Mouse (Mus musculus): ENCODE measurements around the gene Plekhg1. TPM values are rescaled to one million over a fixed set of nuclear protein-coding genes. Genes with fewer than 3 reads are reported as not detected.

Gene Plekhg1
- polyA plus RNA-seq, 1 experiment from 2014 or later, result 6.0 TPM

DNA sequence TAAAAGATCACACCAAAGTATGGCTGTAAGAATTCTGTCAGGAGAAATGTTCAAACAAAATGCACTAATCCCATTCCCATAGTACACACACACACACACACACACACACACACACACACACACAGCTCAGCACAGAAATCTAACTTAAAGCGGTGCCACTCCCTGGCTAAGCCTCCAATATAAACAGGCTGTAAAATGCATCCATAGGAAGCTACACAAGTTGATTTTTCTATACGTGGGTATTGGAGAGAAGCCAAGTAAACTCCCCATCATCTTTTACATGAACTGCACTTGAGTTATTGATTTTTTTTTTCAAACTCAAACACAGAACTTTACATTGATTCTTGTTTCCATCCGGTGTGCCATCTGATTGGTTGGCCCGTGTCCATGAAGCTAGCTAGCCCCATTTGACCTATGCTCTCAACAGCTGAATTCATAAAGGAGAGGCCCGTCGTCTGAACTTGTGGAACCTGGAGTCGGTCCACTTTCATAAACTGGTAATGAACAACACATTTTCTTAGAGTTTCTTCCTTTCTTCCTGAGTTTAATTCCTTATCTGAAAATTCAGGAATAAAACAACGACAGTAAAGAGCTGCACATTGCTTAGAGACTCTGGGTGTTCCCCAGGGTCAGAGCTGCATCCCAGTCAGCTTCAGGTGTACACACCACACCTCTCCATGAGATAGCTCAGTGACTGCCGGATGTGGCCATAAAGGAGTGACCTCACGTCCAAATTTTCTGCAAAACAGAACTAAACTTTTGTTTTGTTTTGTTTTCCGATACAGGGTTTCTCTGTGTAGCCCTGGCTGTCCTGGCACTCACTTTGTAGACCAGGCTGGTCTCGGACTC, 39.7 kb upstream of the Plekhg1 start:
- Histone ChIP-seq H3K4me2 (replicated peaks; ENCODE audit: low read depth, low read length) (no peak overlapping the region), H3K4me3 (ENCODE audit: low read depth, low read length) (no peak overlapping the region), H3K4me1 (ENCODE audit: insufficient read depth, low read depth, low read length) (peaks cover 6% of the 10 kb centered on the region; the same call in 1 of the 2 replicates), H3K27ac (ENCODE audit: low read length) (no peak overlapping the region), H3K36me3 (ENCODE audit: insufficient read depth, low read length) (no peaks in the 10 kb centered on the region), H3K9ac (replicated peaks; ENCODE audit: low read depth) (no peak overlapping the region), H3K27me3 (replicated peaks; ENCODE audit: insufficient read depth, low read length) (no peaks in the 10 kb centered on the region), H3K9me3 (ENCODE audit: low read length) (no peaks in the 10 kb centered on the region)
- ATAC-seq, result no peak
- no peak for TF ChIP-seq EP300 (IDR thresholded peaks at IDR 0.05)
- no peak for TF ChIP-seq CTCF (IDR thresholded peaks at IDR 0.05)
- WGBS, result 36% methylated on average over 12 of the region's 12 CpGs
- no peak for DNase-seq (ENCODE audit: low spot score)

DNA sequence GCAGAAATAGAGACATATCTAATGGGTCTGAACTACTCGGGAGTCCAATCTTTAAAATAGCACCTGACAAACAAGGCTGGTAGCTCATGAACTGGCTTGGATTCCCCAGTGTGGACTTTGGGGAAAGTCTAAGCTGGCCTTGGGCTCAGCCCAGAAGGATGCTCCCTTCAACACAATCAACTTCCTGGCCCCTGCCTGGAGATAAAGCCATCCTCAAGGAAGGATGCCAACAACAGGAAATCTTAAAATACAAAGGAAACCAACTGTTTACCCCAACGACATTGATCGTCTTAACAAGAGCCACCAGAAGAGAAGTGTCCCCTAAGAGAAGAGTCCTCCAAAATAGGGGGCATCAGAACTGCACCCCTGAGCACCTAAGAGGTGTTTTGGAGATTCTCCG, 38.3 kb upstream of the Plekhg1 start:
- ATAC-seq, result peak; percentile 51; the same call in 1 of the 2 replicates
- Histone ChIP-seq H3K9me3 (ENCODE audit: low read length) (no peaks in the 10 kb centered on the region), H3K4me3 (ENCODE audit: low read depth, low read length) (no peak overlapping the region), H3K27me3 (replicated peaks; ENCODE audit: insufficient read depth, low read length) (no peaks in the 10 kb centered on the region), H3K9ac (replicated peaks; ENCODE audit: low read depth) (no peak overlapping the region), H3K4me2 (replicated peaks; ENCODE audit: low read depth, low read length) (no peak overlapping the region), H3K36me3 (ENCODE audit: insufficient read depth, low read length) (no peaks in the 10 kb centered on the region), H3K27ac (ENCODE audit: low read length) (no peak overlapping the region), H3K4me1 (ENCODE audit: insufficient read depth, low read depth, low read length) (peaks cover 4% of the 10 kb centered on the region; the same call in 1 of the 2 replicates)
- WGBS, result 72% methylated on average over 4 of the region's 4 CpGs
- DNase-seq (ENCODE audit: low spot score), result peak; percentile 29
- TF ChIP-seq CTCF (IDR thresholded peaks at IDR 0.05) (no peak), EP300 (IDR thresholded peaks at IDR 0.05) (peak; percentile 62; the same call in 1 of the 2 replicates)

DNA sequence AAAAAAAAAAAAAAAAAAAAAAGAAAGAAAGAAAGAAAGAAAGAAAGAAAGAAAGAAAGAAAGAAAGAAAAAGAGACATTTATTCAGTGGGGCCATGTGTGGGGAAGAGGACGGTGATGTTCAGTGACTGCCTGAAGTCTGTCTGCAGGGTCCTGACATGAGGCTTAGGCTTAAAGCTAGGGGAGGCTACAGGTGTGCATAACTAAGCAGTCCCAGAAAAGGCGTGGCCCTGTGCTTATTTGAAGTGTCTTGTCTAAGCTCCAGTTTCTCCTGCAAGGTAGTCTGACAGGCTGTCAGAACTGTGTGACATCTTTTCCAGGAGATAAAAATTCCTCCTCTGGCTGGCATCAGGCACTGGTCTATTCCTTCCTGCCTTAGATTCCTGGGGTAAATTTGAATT, 37.6 kb upstream of the Plekhg1 start:
- DNase-seq (ENCODE audit: low spot score), result peak; percentile 28

GRCm38 (mm10) chr10:3706231-3706630, 33.9 kb upstream of the Plekhg1 start:
- no peak overlapping the region for H3K27ac ChIP-seq (ENCODE audit: low read length)
- no peaks in the 10 kb centered on the region for H3K36me3 ChIP-seq (ENCODE audit: insufficient read depth, low read length)
- H3K4me1 ChIP-seq (ENCODE audit: insufficient read depth, low read depth, low read length), result no peaks in the 10 kb centered on the region
- TF ChIP-seq CTCF (IDR thresholded peaks at IDR 0.05), result no peak
- TF ChIP-seq EP300 (IDR thresholded peaks at IDR 0.05), result no peak
- DNase-seq (ENCODE audit: low spot score), result no peak
- no peak overlapping the region for H3K9ac ChIP-seq (replicated peaks; ENCODE audit: low read depth)
- ATAC-seq, result no peak
- no peak overlapping the region for H3K4me2 ChIP-seq (replicated peaks; ENCODE audit: low read depth, low read length)
- H3K27me3 ChIP-seq (replicated peaks; ENCODE audit: insufficient read depth, low read length), result no peaks in the 10 kb centered on the region
- 36% methylated on average over 4 of the region's 4 CpGs for whole genome bisulfite sequencing
- no peaks in the 10 kb centered on the region for H3K9me3 ChIP-seq (ENCODE audit: low read length)
- H3K4me3 ChIP-seq (ENCODE audit: low read depth, low read length), result no peak overlapping the region

More for the DNA sequence above, 37.6 kb upstream of the Plekhg1 start:
- no peak for ATAC-seq
- no peak overlapping the region for H3K27ac ChIP-seq (ENCODE audit: low read length)
- no peaks in the 10 kb centered on the region for H3K27me3 ChIP-seq (replicated peaks; ENCODE audit: insufficient read depth, low read length)
- H3K9me3 ChIP-seq (ENCODE audit: low read length), result no peaks in the 10 kb centered on the region
- peaks cover 4% of the 10 kb centered on the region; the same call in 1 of the 2 replicates for H3K4me1 ChIP-seq (ENCODE audit: insufficient read depth, low read depth, low read length)
- 72% methylated on average over 2 of the region's 2 CpGs for WGBS
- no peak overlapping the region for H3K4me2 ChIP-seq (replicated peaks; ENCODE audit: low read depth, low read length)
- TF ChIP-seq EP300 (IDR thresholded peaks at IDR 0.05) (no peak), CTCF (IDR thresholded peaks at IDR 0.05) (no peak)
- H3K36me3 ChIP-seq (ENCODE audit: insufficient read depth, low read length), result no peaks in the 10 kb centered on the region
- H3K9ac ChIP-seq (replicated peaks; ENCODE audit: low read depth), result no peak overlapping the region
- H3K4me3 ChIP-seq (ENCODE audit: low read depth, low read length), result no peak overlapping the region

DNA sequence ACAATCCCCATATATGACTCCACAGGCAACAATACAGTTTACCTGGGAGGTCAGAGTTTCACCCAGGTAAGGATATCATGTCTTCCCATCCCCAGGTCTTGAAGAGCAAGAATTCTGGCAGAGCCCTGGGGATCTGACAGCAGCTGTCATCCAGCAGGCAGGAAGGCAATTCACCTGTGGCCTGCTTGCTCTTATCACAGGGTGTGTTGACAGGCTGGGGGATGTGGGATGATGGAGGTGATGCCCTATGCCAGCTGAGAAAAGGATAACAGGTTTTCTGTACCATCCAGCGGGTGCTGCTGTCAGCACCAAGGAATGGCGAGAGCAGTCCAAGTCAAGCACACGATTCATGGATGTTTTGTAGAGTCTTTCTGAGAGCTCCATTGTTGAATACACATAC, 30.1 kb upstream of the Plekhg1 start:
- Histone ChIP-seq H3K9me3 (ENCODE audit: low read length) (0 out of 2 replicates have a peak, but pooled peaks cover 6% of the 10 kb centered on the region), H3K27ac (ENCODE audit: low read length) (no peak overlapping the region), H3K4me3 (ENCODE audit: low read depth, low read length) (no peak overlapping the region), H3K4me1 (ENCODE audit: insufficient read depth, low read depth, low read length) (no peaks in the 10 kb centered on the region), H3K4me2 (replicated peaks; ENCODE audit: low read depth, low read length) (no peak overlapping the region), H3K9ac (replicated peaks; ENCODE audit: low read depth) (no peak overlapping the region), H3K27me3 (replicated peaks; ENCODE audit: insufficient read depth, low read length) (no peaks in the 10 kb centered on the region), H3K36me3 (ENCODE audit: insufficient read depth, low read length) (no peaks in the 10 kb centered on the region)
- DNase-seq (ENCODE audit: low spot score), result no peak
- 57% methylated on average over 3 of the region's 3 CpGs for WGBS
- ATAC-seq, result no peak
- no peak for TF ChIP-seq EP300 (IDR thresholded peaks at IDR 0.05)
- TF ChIP-seq CTCF (IDR thresholded peaks at IDR 0.05), result no peak

DNA sequence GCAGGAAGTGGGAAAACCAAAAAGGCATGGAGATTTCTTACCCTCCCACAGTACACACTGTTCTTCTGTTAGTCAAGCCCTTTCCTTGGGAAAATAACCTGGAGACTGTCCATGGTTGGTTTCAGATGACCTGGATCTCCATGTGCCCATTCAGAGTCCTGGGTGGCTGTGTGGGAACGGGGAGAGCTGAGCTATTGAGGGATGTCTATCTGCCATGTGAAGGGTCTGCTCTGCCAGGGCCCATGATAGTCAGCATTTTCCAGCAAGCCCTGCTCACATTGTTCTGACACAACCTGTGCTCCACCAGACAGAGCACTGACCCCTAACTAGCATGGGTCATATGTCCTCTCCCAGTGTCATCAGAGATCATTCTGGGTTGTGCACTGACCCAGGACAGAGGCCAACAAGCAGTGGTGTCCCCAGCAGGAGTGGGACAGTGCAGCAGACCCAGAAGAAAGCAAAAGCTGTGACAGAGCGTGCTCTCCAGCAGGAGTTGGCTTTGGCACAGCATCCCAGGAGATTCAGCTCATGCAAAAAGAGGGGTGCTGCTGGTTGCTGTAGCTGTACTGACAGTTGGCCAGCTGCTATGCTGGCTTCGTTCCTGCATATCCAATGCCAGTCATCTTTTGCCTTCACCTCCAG, 24.7 kb upstream of the Plekhg1 start:
- Histone ChIP-seq H3K4me2 (replicated peaks; ENCODE audit: low read depth, low read length) (no peak overlapping the region), H3K36me3 (ENCODE audit: insufficient read depth, low read length) (no peaks in the 10 kb centered on the region), H3K4me3 (ENCODE audit: low read depth, low read length) (no peak overlapping the region), H3K27ac (ENCODE audit: low read length) (no peak overlapping the region), H3K4me1 (ENCODE audit: insufficient read depth, low read depth, low read length) (no peaks in the 10 kb centered on the region; the same call in 1 of the 2 replicates), H3K9ac (replicated peaks; ENCODE audit: low read depth) (no peak overlapping the region), H3K9me3 (ENCODE audit: low read length) (0 out of 2 replicates have a peak, but pooled peaks cover 6% of the 10 kb centered on the region), H3K27me3 (replicated peaks; ENCODE audit: insufficient read depth, low read length) (no peaks in the 10 kb centered on the region)
- WGBS, result 88% methylated on average over 3 of the region's 3 CpGs
- ATAC-seq (no peak), DNase-seq (ENCODE audit: low spot score) (no peak)
- no peak for TF ChIP-seq EP300 (IDR thresholded peaks at IDR 0.05)

Data from lung, postnatal 0 days (tissue).